Mouse (Mus musculus) brain, adult 10 weeks (tissue): ENCODE measurements around the gene Hnrnpa1. TPM values are rescaled to one million over a fixed set of nuclear protein-coding genes. Genes with fewer than 3 reads are reported as not detected.

Experiments
- polyA plus RNA-seq: library from polyadenylated mRNA; stranded (reverse); fragments of 350-450 nt; fragmentation: Illumina TruSeq; extraction: RNeasy Lipid Tissue Mini Kit (QIAGEN cat#74804); gene quantifications from one replicate; pipeline ENCODE4 v1.2.3, GENCODE M21; 2015; ENCODE audit warnings: low read depth, low replicate concordance

Hnrnpa1 gene
- 296 TPM for polyA plus RNA-seq

GRCm38 (mm10) chr15:103240160-103241028, at the start of gene Hnrnpa1:
Gene Hnrnpa1 (plus strand): TSS chr15:103240432.

GRCm38 (mm10) chr15:103239685-103240159, 510 bp upstream of the Hnrnpa1 start, which contains the start of gene Cbx5:
Gene Cbx5 (minus strand): TSS chr15:103239816.

DNA sequence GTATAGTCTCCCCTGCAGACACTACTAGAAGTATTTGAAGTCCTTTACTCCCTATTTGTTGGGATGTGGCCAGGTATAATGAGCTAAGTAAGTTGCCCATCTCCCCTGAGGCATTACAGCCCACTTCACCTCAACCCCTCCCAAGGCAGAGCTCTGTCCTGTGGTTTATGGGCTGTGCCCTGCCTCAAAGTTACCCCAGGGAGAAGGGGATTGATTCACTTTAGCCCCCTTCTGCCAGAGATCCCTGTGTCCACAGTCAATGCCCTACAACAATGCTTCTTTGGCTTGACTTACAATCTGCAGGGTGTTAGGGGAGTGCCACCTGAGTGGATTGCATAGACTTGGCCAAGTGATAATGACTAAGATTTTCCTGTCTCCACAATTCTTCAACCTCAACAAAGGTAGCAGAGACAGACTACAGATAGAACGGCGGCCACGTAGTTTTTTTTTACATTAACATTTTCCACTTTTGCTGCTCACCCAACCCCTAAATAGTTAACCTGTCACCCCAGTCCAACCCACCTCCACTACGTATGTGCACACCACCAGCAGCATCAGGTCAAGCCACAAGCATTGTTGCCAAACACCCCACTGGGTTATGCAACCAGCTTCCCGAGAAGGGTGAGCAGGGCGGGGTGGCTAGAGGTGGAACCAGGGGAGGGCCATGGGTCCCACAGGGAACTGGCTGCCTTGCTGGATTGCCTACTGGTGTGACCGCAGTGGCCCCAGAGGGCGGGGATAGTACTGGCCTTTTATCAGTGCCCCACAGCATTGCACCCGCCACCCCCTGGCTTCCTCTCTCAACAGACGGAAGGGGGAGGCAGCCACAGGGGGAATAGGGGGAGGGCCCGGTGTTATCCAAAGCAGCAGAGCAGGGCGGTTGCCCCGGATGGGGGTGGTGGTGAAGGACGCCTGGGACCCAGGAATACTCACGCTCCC, 17.8 kb downstream of the Hnrnpa1 start, which contains the start of gene Nfe2:
Gene Nfe2 (minus strand): TSS at position 614 of the 939 bp plus-strand sequence.

GRCm38 (mm10) chr15:103272419-103273279, 32.4 kb downstream of the Hnrnpa1 start, which contains the start of gene Copz1:
Gene Copz1 (plus strand): TSS chr15:103272714.

Other genes starting within 250 kb of the Hnrnpa1 start
- gene Hoxc8, start 249.8 kb upstream of the Hnrnpa1 start, polyA plus RNA-seq: not detected
- gene Hoxc6, start 242.2 kb upstream of the Hnrnpa1 start, polyA plus RNA-seq: not detected
- gene Hoxc4, start 221.5 kb upstream of the Hnrnpa1 start, polyA plus RNA-seq: not detected
- gene Smug1, start 73.3 kb upstream of the Hnrnpa1 start, polyA plus RNA-seq: 17.3 TPM
- 110 TPM for gene Cbx5, start 616 bp upstream of the Hnrnpa1 start, polyA plus RNA-seq
- gene Nfe2, start 18.0 kb downstream of the Hnrnpa1 start, polyA plus RNA-seq: not detected
- gene Copz1, start 32.3 kb downstream of the Hnrnpa1 start, polyA plus RNA-seq: 108 TPM
- gene Gpr84, start 70.2 kb downstream of the Hnrnpa1 start, polyA plus RNA-seq: 0.61 TPM
- 64.3 TPM for gene Zfp385a, start 99.7 kb downstream of the Hnrnpa1 start, polyA plus RNA-seq
- gene Itga5, start 126.3 kb downstream of the Hnrnpa1 start, polyA plus RNA-seq: 3.9 TPM
- gene Gtsf1, start 190.0 kb downstream of the Hnrnpa1 start, polyA plus RNA-seq: 1.0 TPM
- not detected for gene Gtsf2, start 208.0 kb downstream of the Hnrnpa1 start, polyA plus RNA-seq
- 7.2 TPM for gene Nckap1l, start 213.4 kb downstream of the Hnrnpa1 start, polyA plus RNA-seq